Mouse (Mus musculus) hindlimb bud, embryonic 11.5 days (tissue): ENCODE measurements around the gene Rnf169.
"Not testable (repeated sequence)": the region's sequence is repeated elsewhere in the genome, so short reads cannot be mapped to it uniquely, and the experiment has no call there.

ENCODE experiments used
- DNase-seq: peaks from one replicate; pipeline ENCODE4 v3.0.0-alpha.2; 2012; ENCODE audit warnings: low read depth, low spot score; ENCODE audit errors: extremely low spot score

Gene Rnf169

GRCm38 (mm10) chr7:99953442-99954098 is 26.7 kb downstream of the Rnf169 start:
- no peak for DNase-seq

- no peak for DNase-seq
These were observed 32.9 kb downstream of the Rnf169 start for GRCm38 (mm10) chr7:99947329-99947728.

GRCm38 (mm10) chr7:99946356-99946755 is 33.9 kb downstream of the Rnf169 start:
- no peak for DNase-seq

- no peak for DNase-seq
These were observed 34.3 kb downstream of the Rnf169 start for GRCm38 (mm10) chr7:99945939-99946338.

- not testable (repeated sequence) for DNase-seq
These were observed 35.2 kb downstream of the Rnf169 start for GRCm38 (mm10) chr7:99945012-99945411.

- no peak for DNase-seq
These were observed 35.7 kb downstream of the Rnf169 start for GRCm38 (mm10) chr7:99944520-99944919.

- DNase-seq = no peak
These were observed 39.6 kb downstream of the Rnf169 start for GRCm38 (mm10) chr7:99940669-99941068.

GRCm38 (mm10) chr7:99935758-99936157 is 44.5 kb downstream of the Rnf169 start:
- DNase-seq = no peak

GRCm38 (mm10) chr7:99926916-99927714 is 53.1 kb downstream of the Rnf169 start:
- no peak for DNase-seq

GRCm38 (mm10) chr7:99920416-99920815 is 59.8 kb downstream of the Rnf169 start:
- DNase-seq = no peak

GRCm38 (mm10) chr7:99919971-99920370 is 60.3 kb downstream of the Rnf169 start:
- no peak for DNase-seq

- DNase-seq = no peak
These were observed 61.1 kb downstream of the Rnf169 start for GRCm38 (mm10) chr7:99919164-99919563.

GRCm38 (mm10) chr7:99917320-99917844 is 62.9 kb downstream of the Rnf169 start:
- no peak for DNase-seq

GRCm38 (mm10) chr7:99916741-99917319 is 63.4 kb downstream of the Rnf169 start:
- DNase-seq = no peak

- no peak for DNase-seq
These were observed 64.7 kb downstream of the Rnf169 start for GRCm38 (mm10) chr7:99915511-99915910.

- DNase-seq = no peak
These were observed 65.9 kb downstream of the Rnf169 start for GRCm38 (mm10) chr7:99914316-99914715.

GRCm38 (mm10) chr7:99911038-99911437 is 69.2 kb downstream of the Rnf169 start:
- DNase-seq = no peak

- no peak for DNase-seq
These were observed 72.8 kb downstream of the Rnf169 start for GRCm38 (mm10) chr7:99907463-99907862.

- DNase-seq = no peak
These were observed 73.9 kb downstream of the Rnf169 start for GRCm38 (mm10) chr7:99906346-99906745.

- no peak for DNase-seq
These were observed 75.7 kb downstream of the Rnf169 start for GRCm38 (mm10) chr7:99904421-99905005.

- no peak for DNase-seq
These were observed 77.2 kb downstream of the Rnf169 start for GRCm38 (mm10) chr7:99902918-99903665.
